Mouse (Mus musculus) ES-Bruce4 (cell line): ENCODE results near the gene Slc39a11.

Experiments
- CTCF ChIP-seq: IDR thresholded peaks from one replicate; pipeline ENCODE4 v1.8.1; 2011; ENCODE audit warnings: low read depth, low read length
- POLR2A ChIP-seq: IDR thresholded peaks from one replicate; pipeline ENCODE4 v1.8.1; 2011; ENCODE audit warnings: low read length; ENCODE audit not compliant: insufficient read depth

GRCm38 (mm10) chr11:113525731-113526130, 124.1 kb downstream of the Slc39a11 start:
- TF ChIP-seq CTCF, result no peak
- TF ChIP-seq POLR2A, result no peak
